Mouse (Mus musculus): ENCODE results near the gene Susd2.

DNA sequence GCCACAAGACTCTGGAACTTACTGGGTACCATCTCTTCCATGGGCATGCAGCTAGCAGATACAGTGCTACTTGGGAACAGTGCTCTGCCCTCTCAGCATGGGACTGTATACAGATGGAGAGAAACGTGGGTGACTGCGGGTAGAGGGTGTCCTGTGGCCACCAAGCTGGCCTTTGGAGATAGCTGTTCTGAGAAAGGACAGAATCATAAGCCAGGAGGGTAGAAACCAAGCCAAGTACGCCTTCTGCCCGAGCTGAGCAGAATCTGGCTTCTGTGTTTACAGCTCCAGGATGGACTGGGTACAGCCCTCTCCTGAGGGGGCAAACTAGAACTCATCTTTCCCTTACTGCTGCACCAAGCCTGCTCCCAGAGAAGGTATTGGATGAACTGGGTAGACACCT lies 18.8 kb upstream of the Susd2 start:
- TF ChIP-seq POLR2A (IDR thresholded peaks at IDR 0.05; ENCODE audit: low read depth, low read length) = no peak
- no peak for TF ChIP-seq CTCF (conservative IDR thresholded peaks at IDR 0.05; ENCODE audit: insufficient read depth, insufficient read length, low read depth, low read length)

Measured in kidney, adult 2 months (tissue).